Mouse (Mus musculus): ENCODE measurements around the gene Scnn1g. TPM values are rescaled to one million over a fixed set of nuclear protein-coding genes. Genes with fewer than 3 reads are reported as not detected.

Scnn1g gene
- polyA plus RNA-seq, 1 experiment from 2014 or later = 0.04 TPM

- 85% methylated on average over 8 of the region's 8 CpGs for WGBS
- Histone ChIP-seq H3K36me3 (no peaks in the 10 kb centered on the region), H3K27ac (replicated peaks) (no peak overlapping the region), H3K9me3 (replicated peaks) (peaks cover 6% of the 10 kb centered on the region; the same call in 1 of the 2 replicates), H3K4me1 (no peaks in the 10 kb centered on the region), H3K4me3 (no peak overlapping the region), H3K27me3 (ENCODE audit: low read depth, poor library complexity, severe bottlenecking) (no peaks in the 10 kb centered on the region)
- no peak for DNase-seq (ENCODE audit: low spot score)
Measured at GRCm38 (mm10) chr7:121785651-121786228, 51.5 kb downstream of the Scnn1g start.

DNA sequence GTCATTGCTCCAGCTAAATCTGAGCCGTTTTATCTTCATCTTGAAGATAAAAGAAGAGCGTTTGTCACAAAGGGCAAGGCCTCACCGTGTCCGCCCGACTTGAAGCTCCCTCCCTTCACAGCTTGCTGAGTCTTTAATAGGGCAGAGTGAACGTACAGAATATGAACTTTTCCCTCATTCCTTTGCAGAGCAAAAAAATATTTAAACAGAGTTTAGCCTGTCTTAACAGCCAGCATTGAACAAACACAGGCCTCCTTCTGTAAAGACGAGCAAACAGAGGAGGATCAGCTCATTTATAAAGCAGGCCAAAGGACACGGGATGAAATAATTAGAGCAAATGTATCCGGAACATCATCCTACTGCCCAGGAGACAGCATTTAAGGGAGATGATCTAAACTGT, 63.5 kb downstream of the Scnn1g start:
- no peak for DNase-seq (ENCODE audit: low spot score)
- WGBS = 83% methylated on average over 9 of the region's 9 CpGs
- no peaks in the 10 kb centered on the region for H3K27me3 ChIP-seq (ENCODE audit: low read depth, poor library complexity, severe bottlenecking)

DNA sequence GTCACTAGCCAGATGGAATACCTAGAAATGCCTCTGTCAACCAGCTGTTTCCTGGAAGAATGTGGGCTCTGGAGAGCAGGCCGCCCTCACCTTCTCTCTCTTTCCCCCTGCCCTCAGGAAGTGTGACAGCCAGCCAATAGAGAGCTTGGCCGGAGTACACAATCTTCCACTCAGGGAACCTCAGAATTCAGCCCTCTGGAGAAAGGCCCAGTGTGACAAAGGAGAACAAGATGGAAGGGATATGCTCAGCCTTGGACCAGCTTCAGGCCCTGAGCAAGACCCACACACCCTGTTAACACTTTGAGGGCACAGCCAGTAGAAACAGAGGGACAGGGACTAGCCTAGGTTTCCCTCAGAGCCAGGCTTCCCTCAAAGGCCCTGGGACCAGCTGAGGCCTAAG, 68.2 kb downstream of the Scnn1g start:
- no peaks in the 10 kb centered on the region for H3K36me3 ChIP-seq
- no peaks in the 10 kb centered on the region for H3K27me3 ChIP-seq (ENCODE audit: low read depth, poor library complexity, severe bottlenecking)
- DNase-seq (ENCODE audit: low spot score) = no peak
- WGBS = 86% methylated on average over 2 of the region's 2 CpGs
- no peaks in the 10 kb centered on the region for H3K4me1 ChIP-seq
- H3K4me3 ChIP-seq = no peak overlapping the region
- no peaks in the 10 kb centered on the region for H3K9me3 ChIP-seq (replicated peaks)
- H3K27ac ChIP-seq (replicated peaks) = no peak overlapping the region

More for the DNA sequence above, 63.5 kb downstream of the Scnn1g start:
- no peaks in the 10 kb centered on the region for H3K36me3 ChIP-seq
- H3K4me3 ChIP-seq = no peak overlapping the region
- H3K27ac ChIP-seq (replicated peaks) = no peak overlapping the region
- H3K9me3 ChIP-seq (replicated peaks) = no peaks in the 10 kb centered on the region
- H3K4me1 ChIP-seq = no peaks in the 10 kb centered on the region

- no peaks in the 10 kb centered on the region for H3K36me3 ChIP-seq
- H3K27ac ChIP-seq (replicated peaks) = no peak overlapping the region
- H3K4me1 ChIP-seq = no peaks in the 10 kb centered on the region
- DNase-seq (ENCODE audit: low spot score) = no peak
- H3K27me3 ChIP-seq (ENCODE audit: low read depth, poor library complexity, severe bottlenecking) = no peaks in the 10 kb centered on the region
- WGBS = 88% methylated on average over 4 of the region's 4 CpGs
- no peak overlapping the region for H3K4me3 ChIP-seq
- no peaks in the 10 kb centered on the region for H3K9me3 ChIP-seq (replicated peaks)
Measured at GRCm38 (mm10) chr7:121803011-121803410, 68.7 kb downstream of the Scnn1g start.

DNA sequence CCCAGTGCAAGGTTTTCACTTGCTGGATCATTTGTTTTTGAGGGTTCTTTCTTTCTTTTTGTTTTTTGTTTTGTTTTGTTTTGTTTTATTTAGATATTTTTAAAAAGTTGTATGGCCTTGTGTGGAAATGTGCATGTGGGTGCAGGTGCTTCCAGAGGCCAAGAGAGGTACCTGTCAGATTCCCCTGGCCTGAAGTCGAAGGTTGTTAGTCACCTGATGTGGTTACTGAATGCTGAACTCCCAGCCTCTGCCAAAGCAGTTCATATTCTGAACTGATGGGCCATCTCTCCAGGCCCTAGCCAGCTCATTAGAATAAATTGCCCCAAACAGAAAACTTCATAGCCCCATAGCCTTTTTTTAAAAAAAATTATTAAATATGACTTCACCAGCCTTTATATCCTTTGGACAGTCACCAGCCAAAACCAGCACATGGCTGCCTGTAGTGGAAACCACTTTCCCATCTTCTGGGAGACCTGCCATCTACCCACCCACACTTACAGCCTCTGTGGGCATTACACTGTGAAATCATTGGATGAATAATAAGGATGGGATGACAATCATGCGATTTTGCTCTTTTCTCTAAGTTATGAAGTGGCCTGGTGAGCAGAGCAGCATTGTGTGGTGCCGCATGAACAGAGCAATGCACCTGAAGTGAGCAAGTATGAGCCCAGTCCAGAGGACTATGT, 71.7 kb downstream of the Scnn1g start:
- H3K9me3 ChIP-seq (replicated peaks) = no peaks in the 10 kb centered on the region
- H3K27me3 ChIP-seq (ENCODE audit: low read depth, poor library complexity, severe bottlenecking) = no peaks in the 10 kb centered on the region
- H3K4me3 ChIP-seq = no peak overlapping the region
- no peaks in the 10 kb centered on the region for H3K36me3 ChIP-seq
- DNase-seq (ENCODE audit: low spot score) = no peak
- WGBS = 82% methylated on average over 3 of the region's 3 CpGs
- H3K4me1 ChIP-seq = no peaks in the 10 kb centered on the region
- H3K27ac ChIP-seq (replicated peaks) = no peak overlapping the region

- no peaks in the 10 kb centered on the region for H3K4me1 ChIP-seq
- H3K4me3 ChIP-seq = no peak overlapping the region
- H3K27ac ChIP-seq (replicated peaks) = no peak overlapping the region
- no peaks in the 10 kb centered on the region for H3K27me3 ChIP-seq (ENCODE audit: low read depth, poor library complexity, severe bottlenecking)
- DNase-seq (ENCODE audit: low spot score) = no peak
- H3K9me3 ChIP-seq (replicated peaks) = no peaks in the 10 kb centered on the region
- no peaks in the 10 kb centered on the region for H3K36me3 ChIP-seq
- 87% methylated on average over 15 of the region's 15 CpGs for WGBS
Measured at GRCm38 (mm10) chr7:121807726-121808580, 73.7 kb downstream of the Scnn1g start.

Other genes starting within 250 kb of the Scnn1g start
- gene Usp31, start 27.2 kb upstream of the Scnn1g start, polyA plus RNA-seq (2016; fragmentation: Nextera tagmentation; extraction: Ambion mirVana) = 2.4 and 2.5 TPM in 2 replicates
- 0.06 TPM in 1 of 2 replicates, not detected in the other for gene Scnn1b, start 130.6 kb downstream of the Scnn1g start, polyA plus RNA-seq (2016; fragmentation: Nextera tagmentation; extraction: Ambion mirVana)
- gene Cog7, start 247.2 kb downstream of the Scnn1g start, polyA plus RNA-seq (2016; fragmentation: Nextera tagmentation; extraction: Ambion mirVana) = 22.1 and 25.4 TPM in 2 replicates